Mouse (Mus musculus) heart, postnatal 0 days (tissue): ENCODE measurements at regions not wholly inside any gene's neighbourhood (a gene's known extent, or its start where the extent isn't known, plus 50 kb on each side); places are given as distances from the start of the nearest gene placed in this dataset.

Experiments used
- ATAC-seq: fragments of 200-750 bp; cut with Nextera tagmentation; 2 replicates; pipeline ENCODE4 v1.8.0; 2017; ENCODE audit warnings: low read depth, moderate number of reproducible peaks, moderate library complexity; ENCODE audit not compliant: insufficient read depth
- DNase-seq: peaks from one replicate; pipeline ENCODE4 v3.0.0-alpha.2; 2016; ENCODE audit warnings: low spot score
- H3K27ac ChIP-seq: fragments of 300-500 bp; sonication (generic); 2 replicates; pipeline ENCODE4 v1.5.1; 2014; ENCODE audit warnings: low read depth, mild to moderate bottlenecking
- H3K27me3 ChIP-seq: fragments of 300-500 bp; sonication (generic); 2 replicates; pipeline ENCODE4 v1.6.1; 2014; ENCODE audit warnings: low read length, mixed read lengths; ENCODE audit not compliant: control insufficient read depth, insufficient read depth
- H3K36me3 ChIP-seq: fragments of 300-500 bp; sonication (generic); replicated peaks from 2 replicates; pipeline ENCODE4 v1.6.1; 2014; ENCODE audit warnings: low read length, mixed read lengths; ENCODE audit not compliant: control insufficient read depth, insufficient read depth
- H3K4me1 ChIP-seq: fragments of 300-500 bp; sonication (generic); 2 replicates; pipeline ENCODE4 v1.6.1; 2014; ENCODE audit warnings: antibody characterized with exemption; ENCODE audit not compliant: control insufficient read depth, insufficient read depth
- H3K4me2 ChIP-seq: fragments of 300-500 bp; sonication (generic); 2 replicates; pipeline ENCODE4 v1.6.1; 2014; ENCODE audit warnings: low read depth, mild to moderate bottlenecking, low read length, moderate library complexity
- H3K4me3 ChIP-seq: fragments of 300-500 bp; sonication (generic); 2 replicates; pipeline ENCODE4 v1.5.1; 2014; ENCODE audit warnings: low read depth, low read length
- H3K9ac ChIP-seq: fragments of 300-500 bp; sonication (generic); replicated peaks from 2 replicates; pipeline ENCODE4 v1.6.1; 2014; ENCODE audit warnings: low read depth, low read length, mixed read lengths
- H3K9me3 ChIP-seq: fragments of 300-500 bp; sonication (generic); replicated peaks from 2 replicates; pipeline ENCODE4 v1.6.1; 2016; ENCODE audit warnings: low read length; ENCODE audit not compliant: control insufficient read depth
- CTCF ChIP-seq: IDR thresholded peaks from 2 replicates; pipeline ENCODE4 v1.5.1; 2016; ENCODE audit warnings: antibody characterized with exemption, control low read depth, low read depth
- EP300 ChIP-seq: IDR thresholded peaks from 2 replicates; pipeline ENCODE4 v1.6.1; 2016; ENCODE audit warnings: antibody characterized with exemption, low read depth
- WGBS: fragments of 180-500 bp; shearing (Covaris S2); extraction: QIAGEN DNeasy Blood & Tissue Kit; methylation state at CpG from one replicate; pipeline ENCODE4 v1.1.7; 2014; 5-methylcytosine and 5-hydroxymethylcytosine counted together

DNA sequence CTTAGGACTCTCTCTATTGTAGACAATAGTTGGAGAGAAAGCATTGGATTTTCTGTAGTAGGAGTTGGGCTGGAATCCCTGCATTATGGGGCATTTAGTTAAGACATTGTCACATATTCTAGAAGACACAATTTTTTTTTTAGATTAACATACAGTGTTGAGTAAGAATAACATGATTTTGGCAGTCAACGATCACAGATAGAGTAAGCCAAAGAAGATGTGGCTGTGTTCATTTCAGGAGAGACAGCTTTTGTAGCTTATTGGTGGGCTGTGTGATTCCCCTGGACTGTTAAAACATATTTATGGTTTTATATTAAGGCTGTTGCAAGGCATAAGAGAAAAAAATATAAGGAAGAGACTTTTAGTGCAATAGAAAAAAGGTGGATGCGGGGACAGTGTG, 307.6 kb downstream of the Sqor start:
- no peaks in the 10 kb centered on the region for H3K27me3 ChIP-seq
- TF ChIP-seq CTCF (no peak), EP300 (no peak)
- no peak overlapping the region for H3K4me3 ChIP-seq
- H3K27ac ChIP-seq = no peak overlapping the region
- H3K36me3 ChIP-seq = no peaks in the 10 kb centered on the region
- no peak for ATAC-seq
- no peak overlapping the region for H3K4me2 ChIP-seq
- no peaks in the 10 kb centered on the region for H3K4me1 ChIP-seq
- DNase-seq = no peak
- H3K9me3 ChIP-seq = no peaks in the 10 kb centered on the region
- no peak overlapping the region for H3K9ac ChIP-seq
- WGBS = 88% methylated on average over 2 of the region's 2 CpGs

DNA sequence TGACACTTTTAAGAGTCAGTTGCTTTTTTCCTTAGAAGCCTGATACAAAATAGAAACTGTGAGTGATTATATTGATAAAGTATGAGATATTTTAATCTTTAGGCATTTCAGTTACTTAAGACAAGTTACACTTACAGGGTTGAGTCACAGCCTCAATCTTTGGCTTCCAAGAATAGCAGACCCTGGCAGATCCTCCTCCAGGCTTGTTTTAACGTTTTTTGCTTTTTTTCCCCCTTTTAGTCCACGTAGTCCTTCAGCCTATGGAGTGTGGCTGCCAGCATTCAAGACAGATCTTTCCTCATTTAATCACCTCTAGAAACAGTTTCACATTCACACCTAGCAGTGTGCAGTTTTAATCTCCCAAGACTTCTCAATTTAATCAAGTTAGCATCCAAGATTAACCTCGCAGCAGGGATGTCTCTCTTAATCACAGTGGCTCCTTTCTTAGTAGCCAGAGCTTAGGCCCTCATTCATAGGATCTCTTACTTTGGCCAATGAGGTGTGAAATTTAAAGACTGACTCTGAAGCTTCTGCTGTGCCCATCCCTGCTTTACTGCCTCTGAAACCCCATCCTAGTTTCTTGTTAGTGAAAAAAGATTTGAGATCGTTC, 308.5 kb downstream of the Sqor start:
- Histone ChIP-seq H3K36me3 (no peaks in the 10 kb centered on the region), H3K9ac (no peak overlapping the region), H3K27me3 (no peaks in the 10 kb centered on the region), H3K4me1 (no peaks in the 10 kb centered on the region), H3K27ac (no peak overlapping the region), H3K9me3 (no peaks in the 10 kb centered on the region), H3K4me2 (no peak overlapping the region), H3K4me3 (no peak overlapping the region)
- WGBS = 38% methylated on average over 4 of the region's 4 CpGs
- no peak for DNase-seq
- TF ChIP-seq CTCF (no peak), EP300 (no peak)
- no peak for ATAC-seq

DNA sequence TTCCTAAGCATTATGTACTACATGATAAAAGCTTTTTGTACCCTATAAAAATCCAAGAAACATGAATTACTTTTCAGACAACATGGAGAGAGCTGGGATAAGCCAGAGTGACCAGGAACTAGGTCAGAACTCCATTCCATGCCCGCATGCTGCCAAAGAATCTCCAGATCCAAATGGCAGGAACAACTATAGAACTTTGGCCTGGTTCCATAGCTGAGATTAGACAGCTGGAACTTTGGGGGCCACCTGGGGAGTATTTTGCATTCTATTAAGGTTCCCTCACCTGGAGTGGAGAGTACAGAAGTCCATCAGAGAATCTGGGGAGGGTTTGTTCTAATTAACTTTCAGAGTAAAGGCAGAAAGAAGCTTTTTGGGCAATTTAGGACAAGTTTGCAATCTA, 327.7 kb downstream of the Sqor start:
- Histone ChIP-seq H3K27ac (no peak overlapping the region), H3K27me3 (no peaks in the 10 kb centered on the region), H3K4me1 (no peaks in the 10 kb centered on the region), H3K4me2 (no peak overlapping the region), H3K9ac (no peak overlapping the region), H3K9me3 (no peaks in the 10 kb centered on the region), H3K4me3 (no peak overlapping the region), H3K36me3 (no peaks in the 10 kb centered on the region)
- TF ChIP-seq EP300 = no peak
- no peak for TF ChIP-seq CTCF
- ATAC-seq = no peak
- 76% methylated on average over 1 of the region's 1 CpGs for WGBS
- no peak for DNase-seq

DNA sequence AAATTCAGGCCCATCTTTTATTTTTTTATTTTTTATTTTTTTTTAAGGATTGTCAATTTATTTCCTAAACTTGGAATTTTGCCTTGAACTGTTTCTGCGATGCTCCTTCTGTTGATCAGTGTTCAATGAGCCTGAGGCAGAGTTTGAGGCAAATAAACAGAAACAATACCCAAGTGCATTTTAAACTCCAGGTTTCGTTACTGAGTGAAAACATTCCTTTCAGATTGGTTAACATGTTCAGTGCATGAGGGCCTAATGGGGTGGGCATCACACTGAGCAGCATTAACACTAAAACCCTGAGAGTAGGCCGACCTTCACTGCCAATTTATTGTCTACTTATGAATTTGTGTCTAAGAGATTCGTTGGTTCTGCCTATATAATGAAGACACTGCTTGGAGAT, 338.5 kb downstream of the Sqor start:
- H3K27me3 ChIP-seq = no peaks in the 10 kb centered on the region
- no peak overlapping the region for H3K27ac ChIP-seq
- no peaks in the 10 kb centered on the region for H3K4me1 ChIP-seq
- TF ChIP-seq CTCF (no peak), EP300 (no peak)
- H3K9ac ChIP-seq = no peak overlapping the region
- 74% methylated on average over 4 of the region's 4 CpGs for WGBS
- no peaks in the 10 kb centered on the region for H3K36me3 ChIP-seq
- H3K4me3 ChIP-seq = no peak overlapping the region
- ATAC-seq (no peak), DNase-seq (no peak)
- no peak overlapping the region for H3K4me2 ChIP-seq
- H3K9me3 ChIP-seq = no peaks in the 10 kb centered on the region

DNA sequence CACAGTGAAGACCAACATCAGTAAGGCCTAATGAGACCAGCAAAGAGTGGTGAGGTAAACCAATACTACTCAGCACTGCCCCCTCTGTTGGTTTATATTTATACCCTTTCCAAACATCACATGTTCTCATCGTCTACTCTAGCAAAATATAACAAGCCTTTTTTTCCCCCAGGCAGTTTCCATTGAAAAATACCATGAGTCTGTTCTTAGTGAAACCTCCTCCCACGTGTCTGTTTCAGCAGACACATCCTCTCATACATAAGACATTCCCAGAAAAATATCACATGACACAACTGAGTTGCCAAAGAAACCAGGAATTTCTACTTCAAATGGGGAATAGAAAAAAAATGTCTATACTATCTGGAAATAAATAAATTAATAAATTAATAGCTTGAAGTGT, 366.5 kb downstream of the Sqor start:
- H3K36me3 ChIP-seq = no peaks in the 10 kb centered on the region
- no peak overlapping the region for H3K4me3 ChIP-seq
- no peak overlapping the region for H3K9ac ChIP-seq
- 47% methylated on average over 2 of the region's 2 CpGs for WGBS
- TF ChIP-seq CTCF = no peak
- no peak for TF ChIP-seq EP300
- H3K27ac ChIP-seq = no peak overlapping the region
- H3K27me3 ChIP-seq = no peaks in the 10 kb centered on the region
- DNase-seq (no peak), ATAC-seq (no peak)
- no peaks in the 10 kb centered on the region for H3K4me1 ChIP-seq
- H3K9me3 ChIP-seq = no peaks in the 10 kb centered on the region
- no peak overlapping the region for H3K4me2 ChIP-seq

DNA sequence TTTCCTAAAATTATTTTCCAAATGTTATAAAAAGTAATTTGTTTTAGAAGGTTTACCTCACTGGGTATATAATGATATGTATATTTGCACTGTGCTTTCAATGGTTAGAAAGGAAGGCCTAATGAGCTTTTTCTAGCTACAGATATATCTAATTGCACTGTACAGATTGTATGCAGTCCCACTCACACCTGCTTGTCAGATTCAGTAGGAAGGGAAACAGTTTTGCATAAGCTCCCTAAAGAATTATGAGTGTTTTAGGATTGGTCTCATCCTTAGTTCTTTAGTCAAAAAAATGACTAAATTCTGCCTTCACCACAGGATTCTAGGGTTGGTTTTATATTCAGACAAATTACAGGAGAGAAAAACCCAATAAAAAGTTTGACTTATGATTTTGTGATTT, 388.1 kb downstream of the Sqor start:
- DNase-seq = no peak
- no peaks in the 10 kb centered on the region for H3K9me3 ChIP-seq
- H3K4me2 ChIP-seq = no peak overlapping the region
- no peaks in the 10 kb centered on the region for H3K36me3 ChIP-seq
- H3K27ac ChIP-seq = no peak overlapping the region
- H3K4me1 ChIP-seq = no peaks in the 10 kb centered on the region
- H3K27me3 ChIP-seq = no peaks in the 10 kb centered on the region
- no peak overlapping the region for H3K9ac ChIP-seq
- no peak for ATAC-seq
- H3K4me3 ChIP-seq = no peak overlapping the region
- TF ChIP-seq EP300 (no peak), CTCF (no peak)
